Mouse (Mus musculus) liver, embryonic 14.5 days (tissue): Measurements from ENCODE around the gene Ddx6. TPM values are rescaled to one million over a fixed set of nuclear protein-coding genes. Genes with fewer than 3 reads are reported as not detected.

Experiments
- ATAC-seq: fragments of 200-750 bp; cut with Nextera tagmentation; 2 replicates; pipeline ENCODE4 v1.8.0; 2017; ENCODE audit warnings: moderate number of reproducible peaks, mild to moderate bottlenecking, moderate library complexity; ENCODE audit not compliant: insufficient read depth
- DNase-seq, 3 experiments: peaks; one replicate each; pipeline ENCODE4 v3.0.0-alpha.2; 2012 to 2013; ENCODE audit warnings: low read depth in 3 of 3, low spot score in 3 of 3
- H3K27ac ChIP-seq: fragments of 300-500 bp; sonication (generic); 2 replicates; pipeline ENCODE4 v1.5.1; 2014; ENCODE audit warnings: moderate library complexity, mild to moderate bottlenecking, control low read depth, inconsistent platforms
- H3K27me3 ChIP-seq: fragments of 300-500 bp; sonication (generic); 2 replicates; pipeline ENCODE4 v1.6.1; 2014; ENCODE audit warnings: mild to moderate bottlenecking, low read length, moderate library complexity; ENCODE audit not compliant: control insufficient read depth, insufficient read depth
- H3K36me3 ChIP-seq: fragments of 300-500 bp; sonication (generic); replicated peaks from 2 replicates; pipeline ENCODE4 v1.6.1; 2014; ENCODE audit warnings: low read depth; ENCODE audit not compliant: control insufficient read depth, insufficient read depth
- H3K4me1 ChIP-seq, 2 experiments: fragments of 200-500 bp in 1 of 2; fragments of 300-500 bp in 1 of 2; sonication (generic) in 1 of 2; replicated peaks; 2 replicates each; pipeline ENCODE4 v1.6.1; 2012 to 2014; ENCODE audit warnings: antibody characterized with exemption in 1 of 2, inconsistent platforms in 1 of 2, low read length in 1 of 2; ENCODE audit not compliant: control insufficient read depth in 2 of 2, insufficient read depth in 2 of 2
- H3K4me2 ChIP-seq: fragments of 300-500 bp; sonication (generic); 2 replicates; pipeline ENCODE4 v1.6.1; 2014; ENCODE audit warnings: low read depth, mild to moderate bottlenecking, control low read depth, moderate library complexity
- H3K4me3 ChIP-seq, 2 experiments: fragments of 200-500 bp in 1 of 2; fragments of 300-500 bp in 1 of 2; sonication (generic) in 1 of 2; 2 replicates each; pipeline ENCODE4 v1.5.1; 2012 to 2014; ENCODE audit warnings: low read depth in 2 of 2, low read length in 2 of 2, mild to moderate bottlenecking in 2 of 2, control low read depth in 1 of 2, inconsistent platforms in 1 of 2, moderate library complexity in 1 of 2; ENCODE audit not compliant: insufficient read depth in 1 of 2
- H3K9ac ChIP-seq: fragments of 300-500 bp; sonication (generic); replicated peaks from 2 replicates; pipeline ENCODE4 v1.6.1; 2014; ENCODE audit warnings: mild to moderate bottlenecking, control low read depth, moderate library complexity
- H3K9me3 ChIP-seq: fragments of 300-500 bp; sonication (generic); 2 replicates; pipeline ENCODE4 v1.6.1; 2016; ENCODE audit warnings: low read length, mixed read lengths; ENCODE audit not compliant: control insufficient read depth
- CTCF ChIP-seq: IDR thresholded peaks from 2 replicates; pipeline ENCODE4 v1.5.1; 2016; ENCODE audit warnings: antibody characterized with exemption, low read depth, control low read depth
- EP300 ChIP-seq: IDR thresholded peaks from 2 replicates; pipeline ENCODE4 v1.6.1; 2016; ENCODE audit warnings: antibody characterized with exemption, low read depth
- WGBS: fragments of 180-500 bp; shearing (Covaris S2); extraction: QIAGEN DNeasy Blood & Tissue Kit; methylation state at CpG from one replicate; pipeline ENCODE4 v1.1.7; 2014; ENCODE audit not compliant: insufficient replicate concordance; 5-methylcytosine and 5-hydroxymethylcytosine counted together
- polyA plus RNA-seq, 2 experiments: library from polyadenylated mRNA; depleted of rRNA in 1 of 2; stranded (reverse) in 1 of 2; unstranded in 1 of 2; fragments of >200 nt; fragmentation: Nextera tagmentation in 1 of 2; extraction: Ambion mirVana in 1 of 2; gene quantifications; 2 replicates each; pipeline versions ENCODE4 v1.2.1 to v1.2.3; 2012 to 2014

The Ddx6 gene
- polyA plus RNA-seq, 2 experiments: 4.4 to 9.4 TPM

DNA sequence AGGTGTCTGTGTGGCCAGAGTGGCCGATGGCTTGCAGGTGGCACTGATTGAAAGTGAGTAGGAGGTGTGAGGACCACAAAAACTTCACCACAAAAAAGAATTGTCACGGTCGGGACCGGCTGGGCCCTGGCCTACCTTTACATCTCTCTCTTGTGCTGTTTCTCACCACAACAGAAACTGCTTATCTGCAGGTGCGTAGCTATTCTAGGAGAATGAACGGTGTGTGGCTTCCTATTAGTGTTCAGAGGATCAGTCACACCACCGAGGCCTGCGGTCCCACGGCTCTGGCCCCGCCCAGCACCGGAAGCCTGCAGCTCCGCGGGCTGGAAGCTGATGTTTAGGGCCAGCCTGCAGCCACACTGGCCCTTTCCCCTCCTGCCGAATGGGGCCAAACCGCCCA is 41.2 kb downstream of the Ddx6 start:
- Histone ChIP-seq H3K4me1 (peaks cover 0 to 2% of the 10 kb centered on the region in 2 experiments; a peak in 1 of 4 replicates), H3K4me2 (peak overlapping the region; percentile 46), H3K9me3 (no peaks in the 10 kb centered on the region), H3K27me3 (no peaks in the 10 kb centered on the region), H3K9ac (no peak overlapping the region), H3K4me3 (no peak overlapping the region), H3K36me3 (no peaks in the 10 kb centered on the region), H3K27ac (no peak overlapping the region)
- no peak for TF ChIP-seq EP300
- DNase-seq (no peak), ATAC-seq (peak; percentile 53; the same call in 1 of the 2 replicates)
- WGBS: 26% methylated on average over 15 of the region's 15 CpGs

DNA sequence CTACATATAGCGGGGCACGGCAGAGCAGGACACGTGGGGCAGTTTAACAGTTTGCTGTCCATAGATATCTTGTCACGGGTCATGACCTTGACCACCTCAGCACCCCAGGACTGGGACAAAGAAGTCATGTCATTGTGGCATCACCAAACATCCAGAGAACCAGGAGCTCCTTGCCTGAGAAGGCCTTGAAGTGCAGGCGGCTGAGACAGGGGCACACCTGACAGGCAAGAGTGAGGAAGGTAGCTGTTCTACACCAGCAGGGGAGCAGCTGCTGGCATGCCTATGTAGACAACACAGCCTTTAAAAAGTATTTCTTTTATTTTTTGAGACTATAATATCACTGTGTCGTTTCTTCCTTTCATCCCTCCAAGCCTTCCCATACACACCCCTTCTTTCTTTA is 41.7 kb downstream of the Ddx6 start:
- H3K36me3 ChIP-seq: no peaks in the 10 kb centered on the region
- peak overlapping the region; percentile 46 for H3K4me2 ChIP-seq
- H3K9ac ChIP-seq: peak overlapping the region; percentile 18; the same call in 1 of the 2 replicates
- WGBS: 60% methylated on average over 6 of the region's 6 CpGs
- DNase-seq: no peak
- H3K4me3 ChIP-seq: no peak overlapping the region
- H3K9me3 ChIP-seq: no peaks in the 10 kb centered on the region
- ATAC-seq: no peak
- no peak overlapping the region for H3K27ac ChIP-seq
- no peak for TF ChIP-seq CTCF
- no peak for TF ChIP-seq EP300
- H3K4me1 ChIP-seq: peaks cover 0 to 2% of the 10 kb centered on the region in 2 experiments; a peak in 1 of 4 replicates
- H3K27me3 ChIP-seq: no peaks in the 10 kb centered on the region

DNA sequence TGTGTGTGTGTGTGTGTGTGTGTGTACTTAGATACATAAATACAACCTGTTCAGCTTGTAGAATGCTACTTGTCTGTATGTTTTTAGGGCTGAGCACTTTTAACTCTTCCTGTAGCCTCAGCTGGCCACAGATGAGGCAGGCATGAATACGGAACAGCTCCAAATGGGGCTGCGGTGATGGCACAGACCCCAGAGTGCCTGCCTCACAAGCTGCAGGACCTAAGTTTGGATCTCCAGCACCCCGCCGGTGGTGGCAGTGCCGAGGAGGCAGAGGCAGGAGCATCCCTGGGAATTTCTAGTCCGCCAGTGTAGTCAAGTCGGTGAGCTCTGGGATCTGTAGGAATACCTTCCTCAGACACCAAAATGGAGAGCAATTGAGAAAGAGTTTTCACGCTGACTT is 42.3 kb downstream of the Ddx6 start:
- ATAC-seq (no peak), DNase-seq (no peak)
- TF ChIP-seq CTCF: no peak
- no peak for TF ChIP-seq EP300
- H3K4me2 ChIP-seq: no peak overlapping the region
- H3K9me3 ChIP-seq: no peaks in the 10 kb centered on the region
- H3K27ac ChIP-seq: no peak overlapping the region
- H3K27me3 ChIP-seq: no peaks in the 10 kb centered on the region
- H3K36me3 ChIP-seq: no peaks in the 10 kb centered on the region
- no peak overlapping the region for H3K4me3 ChIP-seq
- no peak overlapping the region for H3K9ac ChIP-seq
- WGBS: 83% methylated on average over 8 of the region's 8 CpGs
- peaks cover 0 to 2% of the 10 kb centered on the region in 2 experiments; a peak in 1 of 4 replicates for H3K4me1 ChIP-seq

DNA sequence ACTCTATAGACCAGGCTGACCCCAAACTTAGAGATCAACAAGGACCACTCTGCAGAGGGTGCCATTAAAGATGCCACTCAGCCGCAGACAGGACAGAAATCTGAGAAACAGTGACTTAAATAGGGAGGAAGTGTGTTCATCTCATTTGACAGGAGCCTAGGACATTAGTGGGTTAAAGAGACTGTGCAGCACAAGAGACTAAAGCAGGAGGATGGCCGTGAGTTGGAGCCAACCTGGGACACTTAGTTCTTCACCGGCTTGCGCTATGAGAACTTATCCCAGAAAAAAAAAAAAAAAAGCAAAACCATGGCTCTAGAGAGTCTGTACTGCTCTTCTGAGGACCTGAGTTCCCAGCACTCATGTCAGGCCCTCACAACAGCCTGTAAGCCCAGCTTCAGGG is 43.0 kb downstream of the Ddx6 start:
- Histone ChIP-seq H3K36me3 (no peaks in the 10 kb centered on the region), H3K4me2 (no peak overlapping the region), H3K4me3 (no peak overlapping the region), H3K27ac (no peak overlapping the region), H3K27me3 (no peaks in the 10 kb centered on the region), H3K9ac (no peak overlapping the region), H3K4me1 (peaks cover 0 to 2% of the 10 kb centered on the region in 2 experiments; a peak in 1 of 4 replicates), H3K9me3 (no peaks in the 10 kb centered on the region)
- DNase-seq: no peak
- ATAC-seq: no peak
- 73% methylated on average over 4 of the region's 4 CpGs for WGBS
- TF ChIP-seq CTCF: no peak
- no peak for TF ChIP-seq EP300

DNA sequence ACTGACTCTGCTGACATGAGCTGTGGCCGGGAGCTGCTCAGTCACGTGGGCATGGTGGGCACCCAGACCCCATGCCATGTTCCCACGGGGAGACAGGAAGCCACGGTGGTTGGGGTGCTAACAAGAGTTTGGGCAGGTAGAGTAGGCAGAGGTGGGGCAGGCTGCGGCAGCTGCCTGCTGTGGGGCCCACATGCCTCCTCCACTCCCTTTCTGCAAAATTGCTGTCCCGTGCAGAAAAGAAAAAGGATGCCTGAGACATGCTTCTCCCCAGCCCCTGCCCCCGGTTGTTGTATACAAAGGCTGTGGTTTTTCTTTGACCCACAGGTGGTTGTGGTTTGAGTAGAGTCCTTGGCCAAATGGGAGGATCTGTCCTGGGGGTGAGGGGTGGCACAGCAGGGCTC is 44.2 kb downstream of the Ddx6 start:
- Histone ChIP-seq H3K9me3 (no peaks in the 10 kb centered on the region), H3K27me3 (no peaks in the 10 kb centered on the region), H3K27ac (no peak overlapping the region), H3K4me3 (no peak overlapping the region), H3K4me1 (peaks cover 0 to 2% of the 10 kb centered on the region in 2 experiments; a peak in 1 of 4 replicates), H3K4me2 (no peak overlapping the region), H3K9ac (no peak overlapping the region), H3K36me3 (no peaks in the 10 kb centered on the region)
- DNase-seq (no peak), ATAC-seq (no peak)
- WGBS: 36% methylated on average over 7 of the region's 7 CpGs
- TF ChIP-seq CTCF: no peak
- TF ChIP-seq EP300: no peak
